Mouse (Mus musculus) midbrain, embryonic 14.5 days (tissue): Measurements from ENCODE around the gene Cpne2. TPM values are rescaled to one million over a fixed set of nuclear protein-coding genes. Genes with fewer than 3 reads are reported as not detected.

Experiments
- ATAC-seq: fragments of 200-750 bp; cut with Nextera tagmentation; 2 replicates; pipeline ENCODE4 v1.8.0; 2017; ENCODE audit warnings: moderate number of reproducible peaks, moderate library complexity; ENCODE audit not compliant: low FRiP score, low TSS enrichment
- DNase-seq: peaks from one replicate; pipeline ENCODE4 v3.0.0-alpha.2; 2015
- H3K27ac ChIP-seq: fragments of 300-500 bp; sonication (generic); replicated peaks from 2 replicates; pipeline ENCODE4 v1.5.1; 2014; ENCODE audit warnings: mild to moderate bottlenecking, low read depth, low read length, moderate library complexity
- H3K27me3 ChIP-seq: fragments of 300-500 bp; sonication (generic); 2 replicates; pipeline ENCODE4 v1.6.1; 2014; ENCODE audit warnings: low read length, control low read depth, mixed read lengths; ENCODE audit not compliant: control insufficient read depth, insufficient read depth
- H3K36me3 ChIP-seq: fragments of 300-500 bp; sonication (generic); 2 replicates; pipeline ENCODE4 v1.6.1; 2014; ENCODE audit warnings: low read length, control low read depth; ENCODE audit not compliant: control insufficient read depth, insufficient read depth
- H3K4me1 ChIP-seq: fragments of 300-500 bp; sonication (generic); 2 replicates; pipeline ENCODE4 v1.6.1; 2014; ENCODE audit warnings: mild to moderate bottlenecking, antibody characterized with exemption, low read length, control low read depth; ENCODE audit not compliant: control insufficient read depth, insufficient read depth
- H3K4me2 ChIP-seq: fragments of 300-500 bp; sonication (generic); 2 replicates; pipeline ENCODE4 v1.6.1; 2014; ENCODE audit warnings: mild to moderate bottlenecking, low read length, moderate library complexity
- H3K4me3 ChIP-seq: fragments of 300-500 bp; sonication (generic); replicated peaks from 2 replicates; pipeline ENCODE4 v1.5.1; 2014; ENCODE audit warnings: low read depth, low read length
- H3K9ac ChIP-seq: fragments of 300-500 bp; sonication (generic); replicated peaks from 2 replicates; pipeline ENCODE4 v1.6.1; 2014; ENCODE audit warnings: mild to moderate bottlenecking, low read length, moderate library complexity
- H3K9me3 ChIP-seq: fragments of 300-500 bp; sonication (generic); 2 replicates; pipeline ENCODE4 v1.6.1; 2016; ENCODE audit warnings: low read length, control low read depth, mixed read lengths; ENCODE audit not compliant: control insufficient read depth
- WGBS: fragments of 180-500 bp; shearing (Covaris S2); extraction: QIAGEN DNeasy Blood & Tissue Kit; methylation state at CpG from one replicate; pipeline ENCODE4 v1.1.7; 2014; 5-methylcytosine and 5-hydroxymethylcytosine counted together
- microRNA-seq: library from miRNA; unstranded; fragments of <30 nt; microRNA quantifications from one replicate; pipeline ENCODE4, GENCODE M21; 2016
- polyA plus RNA-seq: library from polyadenylated mRNA; unstranded; fragments of >200 nt; fragmentation: Nextera tagmentation; extraction: Ambion mirVana; gene quantifications from 2 replicates; pipeline ENCODE4 v1.2.1, GENCODE M21; 2014

The Cpne2 gene
- polyA plus RNA-seq, 1 experiment from 2014 or later, result 11.5 TPM

DNA sequence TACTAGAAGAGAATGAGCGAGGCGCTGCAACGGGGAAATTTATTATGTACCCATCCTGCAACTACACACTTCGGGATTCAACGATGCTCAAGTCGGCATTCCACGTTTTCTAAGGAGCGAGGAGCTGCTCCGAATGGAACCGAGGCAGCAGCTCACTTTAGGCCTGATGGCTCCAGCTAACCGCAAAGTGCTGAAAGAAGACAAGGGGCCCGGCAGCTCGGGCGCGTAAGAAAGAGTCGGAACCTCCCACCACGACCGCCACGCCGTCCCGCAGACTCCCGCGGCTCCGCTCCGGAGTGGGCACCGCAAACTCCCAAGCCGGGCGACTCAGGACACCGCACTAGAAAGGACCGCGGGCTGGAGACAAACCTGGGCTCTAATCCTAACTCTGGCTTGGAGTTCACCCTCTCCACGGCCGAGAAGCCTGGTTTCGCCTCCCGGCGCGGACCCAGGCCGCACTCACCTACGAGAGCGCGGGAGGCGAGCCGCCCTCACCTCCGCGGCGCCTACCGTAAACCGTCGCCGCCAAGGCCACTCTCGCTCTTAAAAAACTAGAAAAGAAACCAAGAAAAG is 68.3 kb downstream of the Cpne2 start:
- ATAC-seq (peak; percentile 38), DNase-seq (no peak)
- H3K27ac ChIP-seq, result peak overlapping the region; percentile 82
- H3K4me1 ChIP-seq, result peaks cover 22% of the 10 kb centered on the region
- no peaks in the 10 kb centered on the region for H3K9me3 ChIP-seq
- peak overlapping the region; percentile 95 for H3K4me2 ChIP-seq
- no peaks in the 10 kb centered on the region for H3K27me3 ChIP-seq
- WGBS, result under 1% methylated on average over 51 of the region's 51 CpGs
- H3K4me3 ChIP-seq, result peak overlapping the region; percentile 99
- peak overlapping the region; percentile 84 for H3K9ac ChIP-seq
- no peaks in the 10 kb centered on the region for H3K36me3 ChIP-seq

GRCm38 (mm10) chr8:94601607-94602385 is 69.0 kb downstream of the Cpne2 start, which contains the start of the genes Rspry1 and Fam192a:
Gene Rspry1, plus strand, starts transcription at chr8:94601937.
Gene Fam192a, minus strand, starts transcription at chr8:94601997.
- DNase-seq (peak; percentile 100), ATAC-seq (peak; percentile 99)
- Histone ChIP-seq H3K4me2 (peak within 1 kb of the TSS; percentile 95), H3K9ac (peak within 1 kb of the TSS; percentile 95), H3K4me1 (peaks cover 22% of the 10 kb centered on the region), H3K4me3 (peak within 1 kb of the TSS; percentile 99), H3K27ac (peak within 1 kb of the TSS; percentile 93), H3K36me3 (no peaks in the 10 kb centered on the region), H3K9me3 (no peaks in the 10 kb centered on the region), H3K27me3 (no peaks in the 10 kb centered on the region)
- WGBS, result under 1% methylated on average over 55 of the region's 55 CpGs

DNA sequence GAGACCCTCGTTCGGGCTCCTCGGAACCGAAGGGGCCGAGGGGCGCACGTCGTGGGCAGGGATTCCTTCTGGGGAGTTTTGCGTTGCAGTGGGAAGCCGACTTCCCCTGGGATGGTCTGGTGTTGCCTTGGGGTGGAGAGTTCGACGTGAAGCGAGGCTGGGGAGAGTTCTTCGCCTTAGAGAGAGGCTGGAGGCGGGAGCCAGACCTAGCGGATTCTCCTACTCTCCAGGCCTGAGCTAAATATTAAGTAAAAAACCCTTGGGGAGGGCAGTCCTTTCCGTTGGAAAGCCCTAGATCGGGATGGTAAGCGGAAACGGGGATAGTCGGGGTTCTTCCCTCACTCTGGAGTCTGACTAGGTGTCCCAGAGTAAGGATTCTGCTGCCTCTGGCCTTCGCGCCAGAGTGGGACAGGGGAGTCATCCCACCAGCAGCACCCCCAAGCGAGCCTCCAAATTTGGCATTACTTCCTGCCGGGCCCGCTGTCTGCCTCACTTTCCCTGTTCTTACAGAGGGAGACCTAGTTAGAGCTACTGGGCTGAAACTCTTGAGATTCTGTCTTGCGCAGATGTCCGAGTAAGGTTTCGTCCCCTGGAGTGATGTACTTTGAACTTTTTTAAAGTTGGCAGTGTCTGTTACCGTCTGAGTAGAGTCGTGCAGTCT is 69.8 kb downstream of the Cpne2 start:
- under 1% methylated on average over 31 of the region's 31 CpGs for WGBS
- H3K27ac ChIP-seq, result peak overlapping the region; percentile 93
- no peaks in the 10 kb centered on the region for H3K9me3 ChIP-seq
- no peaks in the 10 kb centered on the region for H3K27me3 ChIP-seq
- peak overlapping the region; percentile 75 for H3K4me2 ChIP-seq
- H3K9ac ChIP-seq, result peak overlapping the region; percentile 95
- no peaks in the 10 kb centered on the region for H3K36me3 ChIP-seq
- peaks cover 22% of the 10 kb centered on the region for H3K4me1 ChIP-seq
- peak overlapping the region; percentile 99 for H3K4me3 ChIP-seq
- no peak for ATAC-seq
- peak; percentile 57 for DNase-seq

DNA sequence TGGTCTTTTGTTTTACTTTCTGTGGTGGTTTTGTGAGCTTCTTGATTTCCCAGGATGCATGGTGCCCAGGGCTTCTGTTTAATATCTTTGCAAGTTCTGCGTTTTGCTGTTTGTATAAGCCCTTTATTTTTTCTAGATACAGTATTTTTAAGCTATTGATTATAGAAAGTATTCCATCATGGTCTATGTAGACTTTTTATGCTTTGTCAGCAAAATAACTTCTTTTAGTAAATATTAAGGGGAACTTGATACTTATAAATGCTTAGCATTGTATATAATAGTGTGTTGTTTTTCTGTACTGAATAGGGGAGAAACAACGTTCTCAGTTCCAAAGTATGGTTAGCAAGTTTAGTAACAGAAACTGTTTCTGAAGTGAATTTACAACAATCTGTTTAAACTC is 71.2 kb downstream of the Cpne2 start:
- no peaks in the 10 kb centered on the region for H3K27me3 ChIP-seq
- H3K4me2 ChIP-seq, result peak overlapping the region; percentile 75; the same call in 1 of the 2 replicates
- ATAC-seq, result no peak

DNA sequence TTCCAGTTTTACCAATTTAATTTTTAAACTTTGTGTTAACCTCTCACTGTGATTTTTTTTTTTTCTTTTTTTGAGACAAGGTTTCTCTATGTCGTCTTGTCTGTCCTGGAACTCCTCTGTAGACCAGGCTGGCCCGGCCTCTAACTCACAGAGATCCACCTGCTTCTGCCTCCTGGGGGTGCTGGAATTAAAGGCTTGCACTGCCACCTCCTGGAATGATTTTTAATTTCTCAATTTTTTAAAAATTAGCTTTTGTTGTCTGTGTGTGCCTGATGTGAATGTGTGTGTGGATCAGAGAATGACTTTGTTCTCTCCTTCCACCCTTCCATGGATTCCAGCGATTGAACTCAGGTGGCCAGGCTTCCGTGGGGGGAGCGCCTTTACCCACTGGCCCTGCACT is 74.3 kb downstream of the Cpne2 start:
- Histone ChIP-seq H3K9ac (no peak overlapping the region), H3K9me3 (no peaks in the 10 kb centered on the region), H3K36me3 (no peaks in the 10 kb centered on the region), H3K4me3 (no peak overlapping the region), H3K27me3 (no peaks in the 10 kb centered on the region), H3K4me2 (no peak overlapping the region), H3K27ac (no peak overlapping the region), H3K4me1 (peaks cover 10% of the 10 kb centered on the region)
- ATAC-seq, result no peak
- no peak for DNase-seq
- 94% methylated on average over 5 of the region's 5 CpGs for WGBS

More for the DNA sequence above, 71.2 kb downstream of the Cpne2 start:
- no peaks in the 10 kb centered on the region for H3K9me3 ChIP-seq
- no peak for DNase-seq
- H3K36me3 ChIP-seq, result no peaks in the 10 kb centered on the region
- peaks cover 22% of the 10 kb centered on the region for H3K4me1 ChIP-seq
- no peak overlapping the region for H3K4me3 ChIP-seq
- WGBS, result 95% methylated on average over 2 of the region's 2 CpGs
- H3K27ac ChIP-seq, result no peak overlapping the region
- H3K9ac ChIP-seq, result no peak overlapping the region

Small RNA genes lying within 50 kb of the gene (microRNA-seq; reads per million reads assigned to microRNA genes)
- gene Mir7072, result not detected

Other genes with a start within 250 kb of the Cpne2 start
- 0.07 TPM in 1 of 2 replicates, not detected in the other for gene Slc12a3, start 203.8 kb upstream of the Cpne2 start, polyA plus RNA-seq
- 60.9 and 72.2 TPM in 2 replicates for gene Herpud1, start 146.6 kb upstream of the Cpne2 start, polyA plus RNA-seq
- 0.32 and 1.2 TPM in 2 replicates for gene Nlrc5, start 98.6 kb upstream of the Cpne2 start, polyA plus RNA-seq
- 46.1 and 54.4 TPM in 2 replicates for gene Rspry1, start 68.9 kb downstream of the Cpne2 start, polyA plus RNA-seq
- 71.9 and 91.9 TPM in 2 replicates for gene Fam192a, start 69.0 kb downstream of the Cpne2 start, polyA plus RNA-seq
- gene Arl2bp, start 133.6 kb downstream of the Cpne2 start, polyA plus RNA-seq, result 83.0 and 99.4 TPM in 2 replicates
- 0.82 and 1.3 TPM in 2 replicates for gene Pllp, start 163.3 kb downstream of the Cpne2 start, polyA plus RNA-seq
- gene Ccl22, start 212.6 kb downstream of the Cpne2 start, polyA plus RNA-seq, result 0.67 TPM in 1 of 2 replicates, not detected in the other
- 19.1 and 21.8 TPM in 2 replicates for gene Cx3cl1, start 239.0 kb downstream of the Cpne2 start, polyA plus RNA-seq